21 mouse cellular contexts compared by ENCODE assay signal in the genomic region with DNA sequence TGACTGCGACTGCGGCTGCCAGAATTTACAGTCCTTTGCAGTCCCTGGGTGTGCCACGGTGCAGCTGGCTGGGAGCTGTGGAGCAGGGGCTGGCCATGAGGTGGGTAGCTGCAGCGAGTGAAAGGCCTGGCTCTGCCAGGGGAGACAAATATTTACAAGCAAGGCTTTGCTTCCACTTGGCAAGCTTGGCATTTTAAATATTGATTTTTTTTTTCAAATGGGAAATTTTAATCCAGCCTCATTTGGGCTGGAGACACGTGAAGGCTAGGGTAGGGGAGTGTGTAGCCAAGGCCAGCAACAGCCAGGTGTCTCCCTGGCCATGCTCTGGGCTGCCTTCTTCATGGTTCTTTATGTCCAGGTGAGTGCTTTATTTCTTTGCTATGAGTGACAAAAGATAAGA. TPM values are rescaled to one million over a fixed set of nuclear protein-coding genes. Genes with fewer than 3 reads are reported as not detected.
"Had no signal": no experiment of that assay in that cellular context is flagged by ENCODE, and none has a peak within 500 bp of the region (broad histone marks: within the 10 kb centered on the region; RNA-seq: fewer than 3 reads in every experiment).

No protein-coding gene starts in this region.

- H3K4me3 ChIP-seq: midbrain, embryonic 10.5 days; midbrain, embryonic 12.5 days; myocyte; neural tube, embryonic 13.5 days; neural tube, embryonic 15.5 days had no signal

- H3K4me2 ChIP-seq: lung, embryonic 14.5 days; midbrain, embryonic 12.5 days; neural tube, embryonic 13.5 days; neural tube, embryonic 15.5 days had no signal

- H3K9me3 ChIP-seq: midbrain, embryonic 10.5 days; midbrain, embryonic 12.5 days; neural tube, embryonic 13.5 days; neural tube, embryonic 15.5 days had no signal

- ATAC-seq: midbrain, embryonic 16.5 days had no signal

- H3K27me3 ChIP-seq: midbrain, embryonic 12.5 days; neural tube, embryonic 13.5 days; neural tube, embryonic 15.5 days had no signal

- H3K36me3 ChIP-seq: midbrain, embryonic 10.5 days; midbrain, embryonic 12.5 days; neural tube, embryonic 13.5 days; neural tube, embryonic 15.5 days had no signal

- H3K9ac ChIP-seq: lung, embryonic 14.5 days; midbrain, embryonic 12.5 days; neural tube, embryonic 13.5 days; neural tube, embryonic 15.5 days had no signal

- H3K27ac ChIP-seq: midbrain, embryonic 10.5 days; midbrain, embryonic 12.5 days; neural tube, embryonic 13.5 days; neural tube, embryonic 15.5 days had no signal

- DNase-seq: lung, adult 18-20 months; lung, embryonic 14.5 days; lung, postnatal 10 days; lung, postnatal 4 days; midbrain, embryonic 14.5 days; retina, postnatal 1 day; right cerebral cortex, adult 18-20 months; right cerebral cortex, postnatal 4 days; spleen, adult 18-20 months; thymus, adult 18-20 months; thymus, postnatal 14 days; thymus, postnatal 36 days had no signal

RNA-seq across cellular contexts. Expression of a gene that starts 21.7 kb away (rescaled TPM):
- total RNA-seq: megakaryocyte, adult 5-6 weeks; megakaryocyte-erythroid progenitor cell, adult 5-6 weeks had no signal
- polyA plus RNA-seq: myocyte; small intestine, adult 2 months had no signal
